Mouse (Mus musculus) ZHBTc4 (cell line): ENCODE measurements around the gene Cacng7.

ENCODE experiments used
- DNase-seq: peaks from one replicate; pipeline ENCODE4 v3.0.0-alpha.2; 2011; ENCODE audit warnings: low read depth, low spot score

The Cacng7 gene

GRCm38 (mm10) chr7:3345301-3345700 is 12.5 kb downstream of the Cacng7 start:
- DNase-seq: no peak

GRCm38 (mm10) chr7:3347366-3348287 is 14.9 kb downstream of the Cacng7 start:
- DNase-seq: peak; percentile 99

- DNase-seq: peak; percentile 86
Measured at GRCm38 (mm10) chr7:3348326-3348725, 15.6 kb downstream of the Cacng7 start.

- DNase-seq: no peak
Measured at GRCm38 (mm10) chr7:3349775-3350174, 17.0 kb downstream of the Cacng7 start.

GRCm38 (mm10) chr7:3351536-3351935 is 18.8 kb downstream of the Cacng7 start:
- DNase-seq: peak; percentile 64

GRCm38 (mm10) chr7:3354850-3355249 is 22.1 kb downstream of the Cacng7 start:
- no peak for DNase-seq

GRCm38 (mm10) chr7:3360678-3361077 is 27.9 kb downstream of the Cacng7 start:
- peak; percentile 59 for DNase-seq

GRCm38 (mm10) chr7:3365547-3366279 is 33.0 kb downstream of the Cacng7 start:
- DNase-seq: peak; percentile 72

- peak; percentile 78 for DNase-seq
Measured at GRCm38 (mm10) chr7:3366705-3367516, 34.2 kb downstream of the Cacng7 start.

- no peak for DNase-seq
Measured at GRCm38 (mm10) chr7:3367569-3367968, 34.8 kb downstream of the Cacng7 start.

- peak; percentile 56 for DNase-seq
Measured at GRCm38 (mm10) chr7:3368311-3368710, 35.6 kb downstream of the Cacng7 start.

GRCm38 (mm10) chr7:3369189-3369588 is 36.4 kb downstream of the Cacng7 start:
- DNase-seq: no peak

- peak; percentile 56 for DNase-seq
Measured at GRCm38 (mm10) chr7:3370407-3370806, 37.7 kb downstream of the Cacng7 start.

GRCm38 (mm10) chr7:3372376-3372775 is 39.6 kb downstream of the Cacng7 start:
- peak; percentile 60 for DNase-seq

- DNase-seq: no peak
Measured at GRCm38 (mm10) chr7:3373754-3374153, 41.0 kb downstream of the Cacng7 start.

GRCm38 (mm10) chr7:3376831-3377230 is 44.1 kb downstream of the Cacng7 start:
- peak; percentile 82 for DNase-seq

- no peak for DNase-seq
Measured at GRCm38 (mm10) chr7:3382123-3382522, 49.4 kb downstream of the Cacng7 start.

GRCm38 (mm10) chr7:3384807-3385319 is 52.1 kb downstream of the Cacng7 start:
- no peak for DNase-seq

GRCm38 (mm10) chr7:3386036-3386730 is 53.4 kb downstream of the Cacng7 start:
- DNase-seq: no peak

- DNase-seq: no peak
Measured at GRCm38 (mm10) chr7:3387761-3388160, 55.0 kb downstream of the Cacng7 start.

GRCm38 (mm10) chr7:3388885-3389284 is 56.1 kb downstream of the Cacng7 start:
- DNase-seq: no peak
